Mouse (Mus musculus) kidney, adult 2 months (tissue): ENCODE results near the gene Chrne. TPM values are rescaled to one million over a fixed set of nuclear protein-coding genes. Genes with fewer than 3 reads are reported as not detected.

Experiments
- DNase-seq: peaks from one replicate; pipeline ENCODE4 v3.0.0; 2021
- H3K27ac ChIP-seq: fragments of 200-500 bp; 2 replicates; pipeline ENCODE4 v1.5.1; 2012; ENCODE audit warnings: low read depth, low read length, control low read depth, inconsistent platforms; ENCODE audit not compliant: insufficient read depth
- H3K27me3 ChIP-seq: fragments of 200-500 bp; replicated peaks from 2 replicates; pipeline ENCODE4 v1.6.1; 2012; ENCODE audit warnings: mild to moderate bottlenecking, moderate library complexity, low read length, inconsistent platforms; ENCODE audit not compliant: control insufficient read depth, insufficient read depth
- H3K36me3 ChIP-seq: fragments of 200-500 bp; 2 replicates; pipeline ENCODE4 v1.6.1; 2012; ENCODE audit warnings: mild to moderate bottlenecking, moderate library complexity, low read length, inconsistent platforms; ENCODE audit not compliant: control insufficient read depth, insufficient read depth
- H3K4me1 ChIP-seq: fragments of 200-500 bp; 2 replicates; pipeline ENCODE4 v1.6.1; 2011; ENCODE audit warnings: low read length; ENCODE audit not compliant: control insufficient read depth, insufficient read depth
- H3K4me3 ChIP-seq: fragments of 200-500 bp; 2 replicates; pipeline ENCODE4 v1.5.1; 2011; ENCODE audit warnings: mild to moderate bottlenecking, low read depth, low read length, control low read depth; ENCODE audit not compliant: insufficient read depth
- CTCF ChIP-seq: fragments of 200-500 bp; conservative IDR thresholded peaks from 2 replicates; pipeline ENCODE4 v1.5.1; 2011; ENCODE audit warnings: low read depth, mild to moderate bottlenecking, control low read depth, low read length, moderate library complexity, mixed read lengths; ENCODE audit not compliant: insufficient read depth, insufficient read length
- POLR2A ChIP-seq: fragments of 200-500 bp; IDR thresholded peaks from one replicate; pipeline ENCODE4 v1.6.1; 2011; ENCODE audit warnings: low read depth, low read length, control low read depth
- WGBS: fragments of 180-500 bp; shearing (Covaris S2); methylation state at CpG from one replicate; pipeline ENCODE4 v1.1.7; 2018; 5-methylcytosine and 5-hydroxymethylcytosine counted together
- polyA plus RNA-seq: library from polyadenylated mRNA; depleted of rRNA; stranded (reverse); fragments of >200 nt; gene quantifications from 2 replicates; pipeline ENCODE4 v1.2.3, GENCODE M21; 2012

The Chrne gene
- polyA plus RNA-seq, 1 experiment = 1.0 TPM

DNA sequence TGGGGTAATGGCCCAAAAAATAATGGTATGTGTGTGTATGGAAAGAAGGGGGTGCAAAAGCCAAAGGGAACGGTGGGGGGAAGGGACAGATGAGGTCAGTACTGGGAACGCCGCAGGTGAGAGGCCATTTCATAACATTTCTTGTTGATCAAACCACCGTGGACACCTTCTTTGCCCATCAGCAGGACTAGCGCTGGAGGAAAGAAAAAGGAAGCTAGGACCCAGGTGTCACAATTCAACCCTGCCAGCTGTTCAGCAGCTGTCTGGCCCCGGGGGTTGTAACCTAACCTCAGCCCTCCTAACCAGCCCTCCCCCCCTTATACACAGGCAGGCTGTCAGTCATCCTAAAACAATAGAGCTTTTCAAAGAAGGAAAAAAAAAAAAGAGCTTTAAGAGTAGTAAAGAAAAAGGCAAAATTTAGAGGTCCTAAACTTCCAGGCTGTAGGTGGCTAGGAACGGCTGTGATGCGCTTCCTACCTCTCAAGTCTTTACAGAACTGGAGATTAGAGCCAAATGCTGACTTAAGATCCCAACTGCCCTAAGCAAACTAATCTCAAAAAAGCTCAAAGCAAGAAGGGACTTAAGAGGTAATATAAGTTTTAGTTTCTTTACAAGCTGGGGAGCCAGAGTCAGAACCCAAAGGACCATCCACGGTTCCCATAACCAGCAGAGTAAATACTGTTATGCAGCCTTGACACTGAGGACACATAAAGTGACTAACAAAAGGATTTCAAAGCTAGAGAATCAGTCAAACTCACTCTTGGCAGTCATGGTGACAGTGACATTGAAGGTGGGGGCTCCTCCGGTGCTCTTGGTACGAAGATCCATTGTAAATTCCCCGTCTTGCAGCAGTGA, 33.2 kb upstream of the Chrne start:
- no peaks in the 10 kb centered on the region for H3K27me3 ChIP-seq
- WGBS = 31% methylated on average over 12 of the region's 12 CpGs
- peaks cover 15% of the 10 kb centered on the region; the same call in 1 of the 2 replicates for H3K4me1 ChIP-seq
- TF ChIP-seq POLR2A (no peak), CTCF (no peak)
- H3K27ac ChIP-seq = no peak overlapping the region; the same call in 1 of the 2 replicates
- no peak for DNase-seq
- peak overlapping the region; percentile 100; the same call in 1 of the 2 replicates for H3K4me3 ChIP-seq
- peaks cover 6% of the 10 kb centered on the region; the same call in 1 of the 2 replicates for H3K36me3 ChIP-seq

DNA sequence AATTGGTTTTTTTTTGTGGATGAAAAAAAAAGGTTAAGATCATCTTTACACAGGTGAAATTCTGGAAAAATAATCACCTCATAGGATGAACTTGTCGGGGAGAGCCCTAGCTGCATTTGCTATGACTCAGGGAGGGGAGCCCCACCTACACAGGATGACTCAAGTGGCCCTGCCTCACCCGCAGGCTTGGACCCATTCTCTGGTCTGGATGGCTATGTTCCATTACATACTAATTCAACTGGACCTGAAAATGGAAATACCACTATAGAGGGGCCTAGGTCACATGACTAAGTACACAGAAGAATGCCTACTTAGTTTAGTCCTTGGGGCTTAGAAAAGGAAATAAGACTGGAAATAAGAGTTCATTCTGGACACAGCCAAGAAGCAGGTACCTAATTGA, 32.4 kb upstream of the Chrne start:
- Histone ChIP-seq H3K27me3 (no peaks in the 10 kb centered on the region), H3K4me3 (no peak overlapping the region), H3K27ac (no peak overlapping the region), H3K4me1 (peaks cover 14% of the 10 kb centered on the region; the same call in 1 of the 2 replicates), H3K36me3 (peaks cover 6% of the 10 kb centered on the region; the same call in 1 of the 2 replicates)
- TF ChIP-seq POLR2A (no peak), CTCF (no peak)
- WGBS = 28% methylated on average over 2 of the region's 2 CpGs
- no peak for DNase-seq

DNA sequence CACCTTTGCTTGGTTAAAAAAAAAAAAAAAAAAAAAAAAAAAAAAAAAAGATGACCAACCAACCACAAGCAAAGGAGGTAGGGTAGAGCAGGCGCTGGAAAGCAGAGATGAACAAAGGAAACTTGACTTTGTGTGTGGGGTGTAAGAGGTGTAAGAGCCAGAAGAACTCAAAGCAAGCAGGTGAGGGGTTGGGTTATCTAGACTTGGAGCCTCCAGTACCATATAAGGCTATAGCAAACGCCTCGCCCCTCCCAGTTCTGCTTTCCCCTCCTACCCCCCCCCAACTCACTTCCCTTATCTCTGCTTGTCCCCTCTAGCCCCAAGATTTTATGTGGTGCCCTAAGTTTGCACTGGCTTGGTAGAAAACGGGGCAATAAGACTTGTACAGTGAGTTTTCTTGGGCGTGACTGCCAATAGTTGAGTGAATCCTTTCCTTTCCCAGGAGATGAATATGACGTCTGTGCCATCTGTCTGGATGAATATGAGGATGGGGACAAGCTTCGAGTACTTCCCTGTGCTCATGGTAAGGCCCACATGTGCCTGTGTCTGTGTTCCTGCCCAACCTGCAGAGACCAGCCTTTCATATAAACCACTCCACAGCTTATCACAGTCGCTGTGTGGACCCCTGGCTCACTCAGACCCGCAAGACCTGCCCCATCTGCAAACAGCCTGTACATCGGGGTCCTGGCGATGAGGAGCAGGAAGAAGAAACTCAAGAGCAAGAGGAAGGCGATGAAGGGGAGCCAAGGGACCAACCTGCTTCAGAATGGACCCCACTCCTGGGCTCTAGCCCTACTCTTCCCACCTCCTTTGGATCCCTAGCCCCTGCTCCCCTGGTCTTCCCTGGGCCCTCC, 31.5 kb upstream of the Chrne start:
- H3K4me3 ChIP-seq = no peak overlapping the region
- H3K36me3 ChIP-seq = peaks cover 6% of the 10 kb centered on the region; the same call in 1 of the 2 replicates
- H3K27me3 ChIP-seq = no peaks in the 10 kb centered on the region
- TF ChIP-seq CTCF = no peak
- no peak for TF ChIP-seq POLR2A
- no peak for DNase-seq
- WGBS = 68% methylated on average over 12 of the region's 12 CpGs
- H3K27ac ChIP-seq = no peak overlapping the region
- peaks cover 20% of the 10 kb centered on the region for H3K4me1 ChIP-seq

DNA sequence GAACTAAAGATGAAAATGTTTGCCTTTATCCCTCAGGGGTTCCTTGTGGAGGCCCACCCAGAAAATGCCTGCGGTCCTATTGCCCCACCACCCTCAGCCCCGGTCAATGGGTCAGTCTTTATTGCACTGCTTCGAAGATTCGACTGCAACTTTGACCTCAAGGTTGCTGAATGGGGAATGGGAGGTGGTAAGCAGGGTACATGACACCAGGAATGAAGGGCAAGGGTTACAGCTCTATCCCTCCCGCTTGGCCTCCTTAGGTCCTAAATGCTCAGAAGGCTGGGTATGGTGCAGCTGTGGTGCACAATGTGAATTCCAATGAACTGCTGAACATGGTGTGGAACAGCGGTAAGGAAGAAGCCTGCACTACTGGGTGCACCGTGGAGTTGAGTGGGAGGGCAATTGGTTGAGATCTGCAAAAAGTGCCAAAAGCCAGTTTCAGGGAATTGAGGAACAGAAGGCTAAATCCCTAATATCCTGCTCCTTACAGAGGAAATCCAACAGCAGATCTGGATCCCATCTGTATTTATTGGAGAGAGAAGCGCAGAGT, 30.2 kb upstream of the Chrne start:
- no peaks in the 10 kb centered on the region for H3K27me3 ChIP-seq
- peaks cover 24% of the 10 kb centered on the region for H3K4me1 ChIP-seq
- 53% methylated on average over 8 of the region's 8 CpGs for WGBS
- TF ChIP-seq POLR2A (no peak), CTCF (no peak)
- no peak for DNase-seq
- H3K4me3 ChIP-seq = no peak overlapping the region
- H3K27ac ChIP-seq = no peak overlapping the region
- H3K36me3 ChIP-seq = peaks cover 10% of the 10 kb centered on the region

DNA sequence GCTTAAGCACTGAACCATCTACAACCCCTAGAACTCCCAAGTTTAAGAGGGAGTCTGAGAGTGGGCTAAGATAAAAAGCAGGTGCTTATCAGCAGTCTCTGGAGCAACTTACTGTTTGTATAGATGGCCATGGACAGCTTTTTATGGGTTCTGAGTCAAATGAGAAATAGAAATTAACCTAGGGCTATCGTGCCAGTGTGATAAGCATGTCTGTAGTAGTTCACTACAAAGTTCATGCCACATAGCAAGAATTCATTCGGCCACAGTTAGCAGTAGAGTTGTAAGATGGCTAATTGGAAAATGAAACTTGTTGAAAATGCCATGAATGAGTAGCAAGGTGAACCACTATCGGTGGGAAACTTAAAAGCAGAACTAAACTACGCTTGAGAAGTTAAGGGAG, 29.5 kb upstream of the Chrne start:
- DNase-seq = no peak
- peaks cover 10% of the 10 kb centered on the region for H3K36me3 ChIP-seq
- no peak overlapping the region for H3K27ac ChIP-seq
- TF ChIP-seq POLR2A = no peak
- TF ChIP-seq CTCF = no peak
- H3K27me3 ChIP-seq = no peaks in the 10 kb centered on the region
- H3K4me1 ChIP-seq = peaks cover 24% of the 10 kb centered on the region
- WGBS = 56% methylated on average over 4 of the region's 4 CpGs
- H3K4me3 ChIP-seq = no peak overlapping the region

DNA sequence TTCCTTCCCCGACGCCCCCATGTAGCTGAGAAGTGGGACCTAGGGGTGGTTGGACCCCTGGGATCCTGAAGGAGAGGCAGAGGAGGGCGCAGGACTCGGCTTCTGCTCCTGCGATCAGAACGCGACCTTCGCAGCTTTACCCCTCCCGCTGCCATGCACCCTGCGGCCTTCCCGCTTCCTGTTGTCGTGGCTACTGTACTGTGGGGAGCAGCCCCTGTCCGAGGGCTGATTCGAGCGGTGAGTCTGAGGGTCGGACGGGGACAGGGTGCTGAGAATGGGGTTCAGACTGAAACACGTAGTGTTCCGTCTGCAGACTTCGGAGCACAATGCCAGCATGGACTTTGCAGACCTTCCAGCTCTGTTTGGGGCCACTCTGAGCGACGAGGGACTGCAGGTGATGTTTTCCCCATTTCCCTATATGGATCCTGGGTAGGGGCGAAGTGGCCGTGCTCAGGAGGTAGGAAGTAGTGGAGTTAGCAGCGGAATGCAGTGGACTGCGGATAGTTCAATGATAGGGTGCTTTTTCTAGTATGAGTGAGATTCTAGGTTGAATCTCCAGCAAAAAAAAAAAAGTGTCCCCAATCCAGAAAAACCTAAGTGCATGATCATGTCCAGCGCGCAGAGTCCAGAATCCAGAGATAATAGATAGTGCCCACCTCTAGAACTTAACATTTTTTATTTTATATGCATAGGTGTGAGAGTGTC, 28.9 kb upstream of the Chrne start:
- peaks cover 22% of the 10 kb centered on the region for H3K4me1 ChIP-seq
- no peaks in the 10 kb centered on the region for H3K27me3 ChIP-seq
- peak overlapping the region; percentile 63 for H3K4me3 ChIP-seq
- H3K27ac ChIP-seq = peak overlapping the region; percentile 98
- TF ChIP-seq POLR2A = no peak
- TF ChIP-seq CTCF = no peak
- WGBS = 2% methylated on average over 28 of the region's 28 CpGs
- peaks cover 10% of the 10 kb centered on the region for H3K36me3 ChIP-seq
- peak; percentile 38 for DNase-seq
